Mouse (Mus musculus) kidney, adult 2 months (tissue): ENCODE results near the gene Mettl5. TPM values are rescaled to one million over a fixed set of nuclear protein-coding genes. Genes with fewer than 3 reads are reported as not detected.

Source experiments
- DNase-seq: peaks from one replicate; pipeline ENCODE4 v3.0.0; 2021
- H3K27ac ChIP-seq: fragments of 200-500 bp; 2 replicates; pipeline ENCODE4 v1.5.1; 2012; ENCODE audit warnings: low read depth, low read length, control low read depth, inconsistent platforms; ENCODE audit not compliant: insufficient read depth
- H3K27me3 ChIP-seq: fragments of 200-500 bp; replicated peaks from 2 replicates; pipeline ENCODE4 v1.6.1; 2012; ENCODE audit warnings: mild to moderate bottlenecking, moderate library complexity, low read length, inconsistent platforms; ENCODE audit not compliant: control insufficient read depth, insufficient read depth
- H3K36me3 ChIP-seq: fragments of 200-500 bp; 2 replicates; pipeline ENCODE4 v1.6.1; 2012; ENCODE audit warnings: mild to moderate bottlenecking, moderate library complexity, low read length, inconsistent platforms; ENCODE audit not compliant: control insufficient read depth, insufficient read depth
- H3K4me1 ChIP-seq: fragments of 200-500 bp; 2 replicates; pipeline ENCODE4 v1.6.1; 2011; ENCODE audit warnings: low read length; ENCODE audit not compliant: control insufficient read depth, insufficient read depth
- H3K4me3 ChIP-seq: fragments of 200-500 bp; 2 replicates; pipeline ENCODE4 v1.5.1; 2011; ENCODE audit warnings: mild to moderate bottlenecking, low read depth, low read length, control low read depth; ENCODE audit not compliant: insufficient read depth
- CTCF ChIP-seq: fragments of 200-500 bp; conservative IDR thresholded peaks from 2 replicates; pipeline ENCODE4 v1.5.1; 2011; ENCODE audit warnings: low read depth, mild to moderate bottlenecking, control low read depth, low read length, moderate library complexity, mixed read lengths; ENCODE audit not compliant: insufficient read depth, insufficient read length
- POLR2A ChIP-seq: fragments of 200-500 bp; IDR thresholded peaks from one replicate; pipeline ENCODE4 v1.6.1; 2011; ENCODE audit warnings: low read depth, low read length, control low read depth
- WGBS: fragments of 180-500 bp; shearing (Covaris S2); methylation state at CpG from one replicate; pipeline ENCODE4 v1.1.7; 2018; 5-methylcytosine and 5-hydroxymethylcytosine counted together
- polyA plus RNA-seq: library from polyadenylated mRNA; depleted of rRNA; stranded (reverse); fragments of >200 nt; gene quantifications from 2 replicates; pipeline ENCODE4 v1.2.3, GENCODE M21; 2012

Mettl5 gene
- polyA plus RNA-seq, 1 experiment = 8.8 TPM

- H3K4me1 ChIP-seq = peaks cover 4% of the 10 kb centered on the region; the same call in 1 of the 2 replicates
These were observed 12.5 kb upstream of the Mettl5 start for GRCm38 (mm10) chr2:69897618-69898575.

GRCm38 (mm10) chr2:69897039-69897617, 11.7 kb upstream of the Mettl5 start, which contains the start of gene Ubr3:
Ubr3 (plus strand) TSS chr2:69897246.
- no peak for TF ChIP-seq CTCF
- TF ChIP-seq POLR2A = no peak
- H3K27me3 ChIP-seq = no peaks in the 10 kb centered on the region

More at GRCm38 (mm10) chr2:69897618-69898575, 12.5 kb upstream of the Mettl5 start:
- 1% methylated on average over 55 of the region's 55 CpGs for WGBS
- Histone ChIP-seq H3K27me3 (no peaks in the 10 kb centered on the region), H3K4me3 (peak overlapping the region; percentile 100), H3K36me3 (no peaks in the 10 kb centered on the region), H3K27ac (peak overlapping the region; percentile 85)
- TF ChIP-seq CTCF = no peak
- TF ChIP-seq POLR2A = no peak
- DNase-seq = peak; percentile 75

GRCm38 (mm10) chr2:69896224-69896581, 10.8 kb upstream of the Mettl5 start:
- WGBS = 95% methylated on average over 4 of the region's 4 CpGs
- Histone ChIP-seq H3K36me3 (no peaks in the 10 kb centered on the region), H3K27ac (no peak overlapping the region), H3K4me1 (peaks cover 4% of the 10 kb centered on the region; the same call in 1 of the 2 replicates), H3K27me3 (no peaks in the 10 kb centered on the region), H3K4me3 (no peak overlapping the region)
- no peak for DNase-seq
- TF ChIP-seq CTCF = no peak
- no peak for TF ChIP-seq POLR2A

More at GRCm38 (mm10) chr2:69897039-69897617, 11.7 kb upstream of the Mettl5 start, which contains the start of gene Ubr3:
- WGBS = 1% methylated on average over 65 of the region's 65 CpGs
- DNase-seq = peak; percentile 98
- Histone ChIP-seq H3K27ac (peak within 1 kb of the TSS; percentile 85), H3K4me3 (peak within 1 kb of the TSS; percentile 100), H3K36me3 (no peaks in the 10 kb centered on the region), H3K4me1 (peaks cover 4% of the 10 kb centered on the region; the same call in 1 of the 2 replicates)

- no peaks in the 10 kb centered on the region for H3K36me3 ChIP-seq
- H3K27ac ChIP-seq = no peak overlapping the region
- H3K27me3 ChIP-seq = no peaks in the 10 kb centered on the region
- WGBS = 60% methylated on average over 14 of the region's 14 CpGs
- peaks cover 4% of the 10 kb centered on the region; the same call in 1 of the 2 replicates for H3K4me1 ChIP-seq
- TF ChIP-seq POLR2A (no peak), CTCF (peak; percentile 41)
- no peak for DNase-seq
- H3K4me3 ChIP-seq = no peak overlapping the region
These were observed 10.2 kb upstream of the Mettl5 start for GRCm38 (mm10) chr2:69895502-69896223.

- Histone ChIP-seq H3K4me1 (peaks cover 2% of the 10 kb centered on the region; the same call in 1 of the 2 replicates), H3K27ac (no peak overlapping the region), H3K4me3 (no peak overlapping the region), H3K36me3 (no peaks in the 10 kb centered on the region), H3K27me3 (no peaks in the 10 kb centered on the region)
- TF ChIP-seq POLR2A = no peak
- no peak for TF ChIP-seq CTCF
- DNase-seq = no peak
- 77% methylated on average over 5 of the region's 5 CpGs for WGBS
These were observed 8.5 kb upstream of the Mettl5 start for GRCm38 (mm10) chr2:69893891-69894290.

- Histone ChIP-seq H3K4me1 (no peaks in the 10 kb centered on the region), H3K4me3 (no peak overlapping the region), H3K27me3 (no peaks in the 10 kb centered on the region), H3K36me3 (no peaks in the 10 kb centered on the region), H3K27ac (no peak overlapping the region)
- 59% methylated on average over 1 of the region's 1 CpGs for WGBS
- no peak for DNase-seq
- no peak for TF ChIP-seq POLR2A
- TF ChIP-seq CTCF = no peak
These were observed 7.7 kb upstream of the Mettl5 start for GRCm38 (mm10) chr2:69893145-69893544.
